Comparison of ENCODE assay signal across 21 mouse cellular contexts in the genomic region with DNA sequence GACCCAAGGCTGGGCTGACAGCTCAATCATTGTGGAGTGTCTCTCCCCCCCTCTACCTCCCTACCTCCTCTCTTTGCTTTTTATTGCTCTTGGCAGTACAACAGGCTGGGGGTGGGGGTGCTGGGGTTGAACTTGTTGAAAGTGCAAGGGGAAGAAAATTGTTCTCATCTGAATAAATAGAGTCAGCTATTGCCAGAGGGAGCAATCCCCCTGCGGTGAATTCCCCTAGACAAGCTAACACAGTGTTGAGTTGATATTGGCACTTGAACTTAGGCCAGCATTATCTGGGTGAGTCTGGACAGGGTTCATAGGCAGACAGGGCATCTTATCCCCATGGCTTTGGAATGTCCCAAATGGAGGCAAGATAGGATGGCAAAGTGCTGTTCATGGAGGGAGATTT.
A peak's percentile ranks its signal among the peaks of the same experiment; 100 is the strongest.
DNase-seq lines count a peak whose midpoint lies in the region; ATAC-seq and TF ChIP-seq lines count a peak whose summit lies in the region.
"Had no signal": no experiment of that assay in that cellular context is flagged by ENCODE, and none has a peak within 500 bp of the region (broad histone marks: within the 10 kb centered on the region; RNA-seq: fewer than 3 reads in every experiment).

No protein-coding gene starts in this region.

- H3K4me3 ChIP-seq in heart, embryonic 16.5 days (ENCODE audit: low read length) = no peak overlapping the region
- H3K4me3 ChIP-seq in intestine, embryonic 16.5 days (ENCODE audit: low read length) = no peak overlapping the region
- H3K4me3 ChIP-seq: forebrain, embryonic 12.5 days; gastrocnemius, adult 2 months; hindbrain, embryonic 13.5 days; limb, embryonic 15.5 days; lung, embryonic 15.5 days; neural tube, embryonic 12.5 days; stomach, embryonic 15.5 days had no signal

- peaks cover 9% of the 10 kb centered on the region for H3K9me3 ChIP-seq in heart, embryonic 16.5 days (replicated peaks; ENCODE audit: control insufficient read depth, low read length)
- no peaks in the 10 kb centered on the region for H3K9me3 ChIP-seq in intestine, embryonic 16.5 days (ENCODE audit: control insufficient read depth, low read length)
- H3K9me3 ChIP-seq: forebrain, embryonic 12.5 days; hindbrain, embryonic 13.5 days; limb, embryonic 15.5 days; lung, embryonic 15.5 days; neural tube, embryonic 12.5 days; stomach, embryonic 15.5 days had no signal

- peaks cover 9% of the 10 kb centered on the region for H3K4me1 ChIP-seq in heart, embryonic 16.5 days (ENCODE audit: control insufficient read depth, insufficient read depth, low read length)
- no peaks in the 10 kb centered on the region for H3K4me1 ChIP-seq in intestine, embryonic 16.5 days (ENCODE audit: control insufficient read depth, insufficient read depth, low read length)
- H3K4me1 ChIP-seq: forebrain, embryonic 12.5 days; hindbrain, embryonic 13.5 days; lung, embryonic 15.5 days; neural tube, embryonic 12.5 days; stomach, embryonic 15.5 days had no signal

- H3K9ac ChIP-seq in heart, embryonic 16.5 days (ENCODE audit: low read length) = no peak overlapping the region
- H3K9ac ChIP-seq in intestine, embryonic 16.5 days (ENCODE audit: low read depth, low read length) = no peak overlapping the region
- H3K9ac ChIP-seq: forebrain, embryonic 12.5 days; hindbrain, embryonic 13.5 days; limb, embryonic 15.5 days; lung, embryonic 15.5 days; neural tube, embryonic 12.5 days; stomach, embryonic 15.5 days had no signal

- no peak overlapping the region for H3K4me2 ChIP-seq in heart, embryonic 16.5 days (ENCODE audit: low read depth, low read length)
- H3K4me2 ChIP-seq in intestine, embryonic 16.5 days (ENCODE audit: low read depth, low read length) = no peak overlapping the region
- H3K4me2 ChIP-seq: forebrain, embryonic 12.5 days; hindbrain, embryonic 13.5 days; limb, embryonic 15.5 days; lung, embryonic 15.5 days; neural tube, embryonic 12.5 days; stomach, embryonic 15.5 days had no signal

- no peak for TF ChIP-seq CTCF in brain, embryonic 14.5 days (IDR thresholded peaks at IDR 0.05; ENCODE audit: borderline replicate concordance, extremely low read depth, insufficient read depth, insufficient read length)

- H3K36me3 ChIP-seq in heart, embryonic 16.5 days (ENCODE audit: control insufficient read depth, insufficient read depth) = no peaks in the 10 kb centered on the region
- H3K36me3 ChIP-seq in intestine, embryonic 16.5 days (ENCODE audit: control insufficient read depth, insufficient read depth, low read length) = no peaks in the 10 kb centered on the region
- H3K36me3 ChIP-seq: forebrain, embryonic 12.5 days; hindbrain, embryonic 13.5 days; limb, embryonic 15.5 days; lung, embryonic 15.5 days; neural tube, embryonic 12.5 days; stomach, embryonic 15.5 days had no signal

- ATAC-seq in heart, embryonic 16.5 days (replicated peaks; ENCODE audit: extremely low read depth, insufficient read depth, low FRiP score) = peak; percentile 84
- ATAC-seq in intestine, embryonic 16.5 days = no peak
- ATAC-seq: intestine, postnatal 0 days had no signal

- WGBS in heart, embryonic 16.5 days = 33% methylated on average over 1 of the region's 1 CpGs
- 79% methylated on average over 1 of the region's 1 CpGs for WGBS in intestine, embryonic 16.5 days

- no peaks in the 10 kb centered on the region for H3K27me3 ChIP-seq in heart, embryonic 16.5 days (ENCODE audit: control insufficient read depth, insufficient read depth, low read length)
- no peaks in the 10 kb centered on the region for H3K27me3 ChIP-seq in intestine, embryonic 16.5 days (replicated peaks; ENCODE audit: control insufficient read depth, insufficient read depth, low read length)
- H3K27me3 ChIP-seq: forebrain, embryonic 12.5 days; hindbrain, embryonic 13.5 days; limb, embryonic 15.5 days; lung, embryonic 15.5 days; neural tube, embryonic 12.5 days; stomach, embryonic 15.5 days had no signal

- DNase-seq in left cerebral cortex, postnatal 4 days = peak; percentile 41
- DNase-seq in left cerebral cortex, adult 9 months (ENCODE audit: low spot score in 2 of 2) = no peak
- DNase-seq in brain, embryonic 14.5 days (ENCODE audit: low read depth) = peak; percentile 32
- peak; percentile 58 to 76 for DNase-seq in heart, adult 18-20 months
- no peak for DNase-seq in testis, postnatal 14 days (ENCODE audit: low spot score)
- DNase-seq in gastrocnemius, postnatal 10 days = no peak
- DNase-seq: adrenal gland, postnatal 25 days; cerebellum, adult 11 months; gastrocnemius, adult 2 months; kidney, postnatal 10 days; layer of hippocampus, adult 9-11 months; thymus, postnatal 25 days had no signal

- intact Hi-C loops in left cerebral cortex, postnatal 4 days (cut with DNase I) = no loop called here

- H3K27ac ChIP-seq in heart, embryonic 16.5 days (ENCODE audit: low read length) = peak overlapping the region; percentile 40
- no peak overlapping the region for H3K27ac ChIP-seq in intestine, embryonic 16.5 days (ENCODE audit: low read length)
- H3K27ac ChIP-seq: forebrain, embryonic 12.5 days; gastrocnemius, adult 2 months; hindbrain, embryonic 13.5 days; limb, embryonic 15.5 days; lung, embryonic 15.5 days; neural tube, embryonic 12.5 days; stomach, embryonic 15.5 days had no signal

- no peak for TF ChIP-seq POLR2A in brain, embryonic 14.5 days (IDR thresholded peaks at IDR 0.05; ENCODE audit: borderline replicate concordance, extremely low read depth, insufficient read depth, insufficient read length, poor library complexity, severe bottlenecking)

Comparison
In these comparisons a context has a peak if more than half of its experiments do, and no peak if none do; other contexts are left out.
1. DNase-seq: peak in left cerebral cortex, postnatal 4 days (single experiment), brain, embryonic 14.5 days (single experiment) and heart, adult 18-20 months (2 of 2); none in left cerebral cortex, adult 9 months (0 of 2), testis, postnatal 14 days (single experiment) and gastrocnemius, postnatal 10 days (single experiment).